Mouse (Mus musculus): Measurements from ENCODE around the gene Rfc5.

Rfc5 gene

DNA sequence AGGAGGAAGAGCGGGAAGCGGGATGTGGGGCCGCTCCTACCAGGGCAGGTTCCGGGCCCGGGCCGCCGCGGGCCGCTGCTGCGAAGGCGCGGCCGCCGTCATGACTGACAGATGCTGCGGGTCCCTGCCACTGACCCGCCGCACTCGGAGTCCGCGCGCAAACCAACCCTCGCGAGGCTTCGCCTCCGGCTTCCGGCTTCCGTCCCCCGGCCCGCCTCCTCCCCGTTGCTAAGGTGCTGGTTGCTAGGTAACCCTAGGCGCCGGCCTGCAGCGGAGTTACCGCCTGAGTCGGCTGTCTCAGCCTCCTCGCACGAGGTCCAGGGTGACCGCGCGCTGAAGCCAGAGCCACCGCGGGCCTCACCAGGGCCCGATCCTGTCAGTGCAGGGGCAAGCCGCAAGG, at the start of gene Rfc5:
Gene Rfc5 (minus strand): TSS at position 171 of the 400 bp plus-strand sequence.
- TF ChIP-seq GATA4 (IDR thresholded peaks at IDR 0.05; ENCODE audit: insufficient replicate concordance, low read length), result no peak

GRCm38 (mm10) chr5:117417442-117417841, 28.6 kb upstream of the Rfc5 start:
- TF ChIP-seq GATA4 (IDR thresholded peaks at IDR 0.05; ENCODE audit: insufficient replicate concordance, low read length), result no peak

GRCm38 (mm10) chr5:117415011-117415912, 26.4 kb upstream of the Rfc5 start:
- TF ChIP-seq GATA4 (IDR thresholded peaks at IDR 0.05; ENCODE audit: insufficient replicate concordance, low read length), result no peak

DNA sequence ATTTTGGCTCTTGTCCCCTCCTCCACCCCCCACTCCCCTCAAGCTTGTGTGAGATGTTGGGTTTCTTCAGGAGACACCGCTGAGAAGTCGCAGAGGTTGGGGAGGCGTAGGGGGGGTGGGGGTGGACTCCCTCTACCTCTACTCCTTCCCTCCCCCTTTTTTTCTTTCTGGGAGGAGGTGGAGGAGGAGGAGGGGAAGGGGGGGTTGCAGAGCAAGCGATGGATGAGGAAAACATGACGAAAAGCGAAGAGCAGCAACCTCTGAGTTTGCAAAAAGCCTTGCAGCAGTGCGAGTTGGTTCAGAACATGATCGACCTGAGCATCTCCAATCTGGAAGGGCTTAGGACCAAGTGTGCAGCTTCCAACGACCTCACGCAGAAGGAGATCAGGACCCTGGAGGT, 25.8 kb upstream of the Rfc5 start:
- TF ChIP-seq GATA4 (IDR thresholded peaks at IDR 0.05; ENCODE audit: insufficient replicate concordance, low read length), result no peak

- TF ChIP-seq GATA4 (IDR thresholded peaks at IDR 0.05; ENCODE audit: insufficient replicate concordance, low read length), result no peak
These were observed 25.0 kb upstream of the Rfc5 start, which contains the start of gene Ksr2 for GRCm38 (mm10) chr5:117413507-117414501. Gene Ksr2, plus strand, starts transcription at chr5:117414000.

DNA sequence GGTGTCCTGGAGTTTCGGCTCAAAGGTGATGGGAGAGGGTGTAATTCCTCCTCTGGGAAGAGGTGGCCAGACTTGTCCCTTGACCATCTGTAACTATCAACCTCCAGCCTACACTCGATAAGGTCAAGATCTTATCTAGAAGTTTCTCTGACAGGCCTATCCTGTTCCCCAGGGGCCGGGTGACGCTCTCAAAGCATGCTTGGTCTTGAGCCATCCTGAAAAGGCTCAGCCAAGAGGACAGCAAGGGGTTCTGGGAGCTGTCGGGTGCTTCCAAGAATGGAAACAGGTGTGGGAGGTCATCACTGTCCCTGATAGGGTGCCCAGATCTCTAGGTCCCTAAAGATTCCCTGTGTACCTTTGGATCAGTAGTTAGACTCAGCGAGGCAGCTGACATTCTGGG, 20.5 kb upstream of the Rfc5 start:
- no peak for TF ChIP-seq GATA4 (IDR thresholded peaks at IDR 0.05; ENCODE audit: insufficient replicate concordance, low read length)

GRCm38 (mm10) chr5:117408216-117408615, 19.4 kb upstream of the Rfc5 start:
- TF ChIP-seq GATA4 (IDR thresholded peaks at IDR 0.05; ENCODE audit: insufficient replicate concordance, low read length), result no peak

DNA sequence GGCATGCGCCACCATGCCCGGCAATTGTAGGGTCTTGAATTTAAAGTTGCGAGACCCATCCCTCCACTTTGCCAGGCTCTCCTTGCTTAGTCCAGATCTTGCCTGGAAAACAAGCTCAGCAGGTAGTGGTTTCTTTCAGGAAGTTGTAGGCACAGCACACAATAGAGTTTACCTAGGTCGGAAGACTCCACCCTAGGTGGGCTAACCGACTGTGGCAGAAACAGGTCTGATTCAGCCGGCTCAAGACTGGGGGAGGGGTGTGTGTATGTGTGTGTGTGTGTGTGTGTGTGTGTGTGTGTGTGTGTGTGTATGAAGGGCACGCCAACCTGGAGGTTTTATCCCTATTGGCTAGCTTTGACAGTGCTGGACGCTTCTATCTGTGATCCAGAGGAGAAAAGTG, 14.8 kb upstream of the Rfc5 start:
- no peak for TF ChIP-seq GATA4 (IDR thresholded peaks at IDR 0.05; ENCODE audit: insufficient replicate concordance, low read length)

DNA sequence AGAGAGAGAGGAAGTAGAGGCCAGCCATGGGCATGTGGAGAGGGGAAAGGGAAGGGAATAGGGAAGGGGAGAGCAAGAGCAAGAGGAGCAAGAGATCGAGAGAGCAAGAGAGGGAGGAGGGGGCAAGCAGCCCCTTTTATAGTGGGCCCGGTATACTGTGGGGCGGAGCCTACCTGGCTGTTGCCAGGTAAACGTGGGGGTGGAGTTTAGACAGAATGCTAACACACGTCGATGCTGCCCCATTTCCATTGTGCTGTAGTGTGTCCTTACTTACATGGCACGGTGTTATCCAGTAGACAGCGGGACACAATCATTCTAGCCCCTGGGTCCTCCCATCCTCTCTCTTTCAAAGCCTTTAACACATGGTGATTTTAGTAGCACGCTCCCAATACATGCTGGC, 10.4 kb upstream of the Rfc5 start:
- TF ChIP-seq GATA4 (IDR thresholded peaks at IDR 0.05; ENCODE audit: insufficient replicate concordance, low read length), result no peak

GRCm38 (mm10) chr5:117398007-117398550, 9.2 kb upstream of the Rfc5 start:
- no peak for TF ChIP-seq GATA4 (IDR thresholded peaks at IDR 0.05; ENCODE audit: insufficient replicate concordance, low read length)

DNA sequence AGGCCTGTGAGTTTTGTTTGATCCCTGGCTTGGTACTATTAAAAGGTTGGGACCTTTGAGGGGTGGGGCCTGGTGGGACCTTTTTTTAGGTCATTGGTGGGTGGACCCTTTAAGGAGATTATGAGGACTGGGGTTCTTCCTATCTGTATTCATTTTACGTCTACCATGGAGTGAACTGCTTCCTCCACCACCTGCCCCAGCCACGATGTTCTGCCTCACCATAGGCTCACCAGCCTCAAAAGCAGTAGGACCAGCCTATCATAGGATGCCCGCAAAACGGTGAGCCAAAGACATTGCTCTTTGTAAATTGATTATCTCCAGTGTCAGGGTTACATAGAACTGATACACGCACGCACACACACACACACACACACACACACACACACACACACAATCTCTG, 8.5 kb upstream of the Rfc5 start:
- no peak for TF ChIP-seq GATA4 (IDR thresholded peaks at IDR 0.05; ENCODE audit: insufficient replicate concordance, low read length)

DNA sequence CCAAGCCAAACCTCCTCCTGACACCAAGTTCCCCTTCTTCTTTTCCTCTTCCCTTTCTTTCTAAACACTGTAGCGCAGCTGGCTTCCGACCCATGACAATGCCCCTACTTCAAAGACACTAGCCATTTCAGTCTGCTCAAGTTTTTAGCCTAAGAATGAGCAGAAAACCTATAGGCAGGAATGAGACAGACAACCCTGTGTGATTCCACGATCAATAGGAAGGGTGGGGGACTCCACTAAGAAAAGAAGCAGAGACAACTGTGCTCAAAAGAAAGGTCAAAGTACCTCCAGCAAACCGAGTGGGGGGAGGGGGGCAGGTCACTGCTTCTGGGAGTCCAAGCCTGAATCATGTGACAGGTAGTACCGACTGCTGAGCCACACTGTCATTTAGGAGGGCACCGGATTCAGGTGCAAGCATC, 7.8 kb upstream of the Rfc5 start:
- TF ChIP-seq GATA4 (IDR thresholded peaks at IDR 0.05; ENCODE audit: insufficient replicate concordance, low read length), result no peak

DNA sequence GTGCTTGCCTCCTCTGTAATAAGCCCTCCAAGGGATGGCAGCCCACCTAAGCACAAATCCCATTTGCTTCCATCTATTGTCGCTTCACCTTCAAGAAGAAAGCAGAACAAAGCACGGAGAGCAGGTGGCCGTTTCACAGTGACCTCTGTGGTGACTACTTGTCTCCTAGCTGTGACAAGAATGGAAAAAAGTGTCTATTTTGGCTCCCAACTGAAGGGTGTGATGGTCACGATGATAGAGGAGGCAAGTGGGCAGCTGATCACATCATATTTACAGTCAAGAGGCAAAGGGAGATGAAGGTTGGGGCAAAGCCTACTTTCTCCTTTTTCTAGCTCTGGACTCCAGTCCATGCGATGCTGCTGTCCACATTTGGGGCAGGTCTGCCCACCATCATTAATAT, 7.0 kb upstream of the Rfc5 start:
- no peak for TF ChIP-seq GATA4 (IDR thresholded peaks at IDR 0.05; ENCODE audit: insufficient replicate concordance, low read length)

- TF ChIP-seq GATA4 (IDR thresholded peaks at IDR 0.05; ENCODE audit: insufficient replicate concordance, low read length), result no peak
These were observed 2.0 kb upstream of the Rfc5 start for GRCm38 (mm10) chr5:117390895-117391294.

GRCm38 (mm10) chr5:117388296-117388751, 523 bp downstream of the Rfc5 start:
- TF ChIP-seq GATA4 (IDR thresholded peaks at IDR 0.05; ENCODE audit: insufficient replicate concordance, low read length), result no peak
